8 mouse cellular contexts compared by ENCODE assay signal in the genomic region with DNA sequence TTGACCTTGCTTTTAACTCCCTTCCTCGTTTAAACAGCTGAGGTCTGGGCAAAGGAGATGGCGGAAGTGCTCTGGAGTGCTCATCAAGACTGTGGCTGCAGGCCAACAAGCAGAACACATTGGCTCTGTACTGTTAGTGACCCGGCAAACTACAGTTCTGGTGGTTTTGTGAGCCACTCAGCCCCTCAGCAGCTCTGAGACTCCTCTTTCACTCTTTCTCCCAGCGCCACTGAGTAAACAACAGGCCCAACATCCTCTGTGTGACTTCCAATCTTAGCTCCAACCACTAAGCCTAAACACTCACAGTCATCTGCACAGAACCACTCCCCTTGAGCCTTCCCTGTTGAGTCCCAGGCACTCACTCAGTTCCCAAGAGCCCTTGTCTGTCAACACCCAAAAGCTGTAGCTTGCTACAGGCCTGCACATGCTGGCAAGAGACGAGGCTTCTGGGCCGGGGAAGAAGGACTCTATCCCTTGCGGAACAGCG. TPM values are rescaled to one million over a fixed set of nuclear protein-coding genes. Genes with fewer than 3 reads are reported as not detected.
DNase-seq lines count a peak whose midpoint lies in the region; ATAC-seq and TF ChIP-seq lines count a peak whose summit lies in the region.

No protein-coding gene starts in this region.

- H3K27ac ChIP-seq in embryonic facial prominence, embryonic 10.5 days (replicated peaks): peak overlapping the region; percentile 51; the same call in 1 of the 2 replicates
- H3K27ac ChIP-seq in heart, embryonic 16.5 days (ENCODE audit: low read length): peak overlapping the region; percentile 81
- peak overlapping the region; percentile 36; the same call in 1 of the 2 replicates for H3K27ac ChIP-seq in kidney, postnatal 0 days
- H3K27ac ChIP-seq in neural tube, embryonic 15.5 days (replicated peaks): peak overlapping the region; percentile 54; the same call in 1 of the 2 replicates

- DNase-seq in left cerebral cortex, postnatal 4 days: peak; percentile 28
- no peak for DNase-seq in left cerebral cortex, adult 11 months (ENCODE audit: low spot score)
- DNase-seq in embryonic facial prominence, embryonic 10.5 days (ENCODE audit: low spot score): no peak
- DNase-seq in kidney, postnatal 0 days (ENCODE audit: low spot score): peak; percentile 76
- DNase-seq in cerebellum, adult 8-10 months: no peak
- DNase-seq in cerebellum, adult 18-20 months: no peak

- TF ChIP-seq CTCF in kidney, postnatal 0 days (IDR thresholded peaks at IDR 0.05; ENCODE audit: low read depth): no peak

- no peaks in the 10 kb centered on the region for H3K36me3 ChIP-seq in embryonic facial prominence, embryonic 10.5 days (replicated peaks)
- H3K36me3 ChIP-seq in heart, embryonic 16.5 days (ENCODE audit: control insufficient read depth, insufficient read depth): no peaks in the 10 kb centered on the region
- no peaks in the 10 kb centered on the region for H3K36me3 ChIP-seq in kidney, postnatal 0 days (ENCODE audit: insufficient read depth, low read length)
- no peaks in the 10 kb centered on the region for H3K36me3 ChIP-seq in neural tube, embryonic 15.5 days

- no peak overlapping the region for H3K4me3 ChIP-seq in embryonic facial prominence, embryonic 10.5 days
- H3K4me3 ChIP-seq in heart, embryonic 16.5 days (ENCODE audit: low read length): no peak overlapping the region
- no peak overlapping the region for H3K4me3 ChIP-seq in kidney, postnatal 0 days (replicated peaks; ENCODE audit: low read depth, low read length)
- H3K4me3 ChIP-seq in neural tube, embryonic 15.5 days (replicated peaks): no peak overlapping the region

- no peaks in the 10 kb centered on the region for H3K9me3 ChIP-seq in embryonic facial prominence, embryonic 10.5 days
- no peaks in the 10 kb centered on the region for H3K9me3 ChIP-seq in heart, embryonic 16.5 days (replicated peaks; ENCODE audit: control insufficient read depth, low read length)
- no peaks in the 10 kb centered on the region for H3K9me3 ChIP-seq in kidney, postnatal 0 days (replicated peaks; ENCODE audit: low read length)
- no peaks in the 10 kb centered on the region for H3K9me3 ChIP-seq in neural tube, embryonic 15.5 days (replicated peaks)

- H3K4me1 ChIP-seq in embryonic facial prominence, embryonic 10.5 days: peaks cover 10% of the 10 kb centered on the region
- peaks cover 13% of the 10 kb centered on the region for H3K4me1 ChIP-seq in heart, embryonic 16.5 days (ENCODE audit: control insufficient read depth, insufficient read depth, low read length)
- peaks cover 8% of the 10 kb centered on the region; the same call in 1 of the 2 replicates for H3K4me1 ChIP-seq in kidney, postnatal 0 days (replicated peaks; ENCODE audit: insufficient read depth, low read length)
- H3K4me1 ChIP-seq in neural tube, embryonic 15.5 days: 0 out of 2 replicates have a peak, but pooled peaks cover 8% of the 10 kb centered on the region

- no peaks in the 10 kb centered on the region for H3K27me3 ChIP-seq in embryonic facial prominence, embryonic 10.5 days (replicated peaks; ENCODE audit: low read depth, poor library complexity, severe bottlenecking)
- H3K27me3 ChIP-seq in heart, embryonic 16.5 days (ENCODE audit: control insufficient read depth, insufficient read depth, low read length): no peaks in the 10 kb centered on the region
- H3K27me3 ChIP-seq in kidney, postnatal 0 days (ENCODE audit: insufficient read depth, low read length): no peaks in the 10 kb centered on the region
- H3K27me3 ChIP-seq in neural tube, embryonic 15.5 days (replicated peaks): no peaks in the 10 kb centered on the region

- WGBS in embryonic facial prominence, embryonic 10.5 days: 69% methylated on average over 8 of the region's 8 CpGs
- WGBS in heart, embryonic 16.5 days: 18% methylated on average over 8 of the region's 8 CpGs
- WGBS in kidney, postnatal 0 days: 45% methylated on average over 8 of the region's 8 CpGs
- 67% methylated on average over 8 of the region's 8 CpGs for WGBS in neural tube, embryonic 15.5 days

- no peak overlapping the region for H3K9ac ChIP-seq in heart, embryonic 16.5 days (ENCODE audit: low read length)
- no peak overlapping the region for H3K9ac ChIP-seq in kidney, postnatal 0 days (ENCODE audit: low read depth, low read length)
- no peak overlapping the region for H3K9ac ChIP-seq in neural tube, embryonic 15.5 days (replicated peaks)

- peak overlapping the region; percentile 24; the same call in 1 of the 2 replicates for H3K4me2 ChIP-seq in heart, embryonic 16.5 days (ENCODE audit: low read depth, low read length)
- no peak overlapping the region for H3K4me2 ChIP-seq in kidney, postnatal 0 days (ENCODE audit: low read length)
- H3K4me2 ChIP-seq in neural tube, embryonic 15.5 days: no peak overlapping the region

- intact Hi-C loops in left cerebral cortex, postnatal 4 days (cut with DNase I): no loop called here

- ATAC-seq in heart, embryonic 16.5 days (replicated peaks; ENCODE audit: extremely low read depth, insufficient read depth, low FRiP score): peak; percentile 87
- no peak for ATAC-seq in kidney, postnatal 0 days (replicated peaks; ENCODE audit: low FRiP score, low read depth)
- ATAC-seq in neural tube, embryonic 15.5 days (ENCODE audit: low FRiP score): no peak

RNA-seq across cellular contexts. Expression of gene Ptpn13, which starts 37.4 kb away (rescaled TPM):
- total RNA-seq in left cerebral cortex, postnatal 4 days (2021): 1 to 10 TPM; 8.8 to 8.9 TPM
- 15.6 and 18.8 TPM in 2 replicates for polyA plus RNA-seq in embryonic facial prominence, embryonic 10.5 days (2016; fragmentation: Nextera tagmentation; extraction: Ambion mirVana)
- 7.8 and 8.3 TPM in 2 replicates for polyA plus RNA-seq in heart, embryonic 16.5 days (2015; fragmentation: Nextera tagmentation; extraction: Ambion mirVana)
- 20.4 and 20.8 TPM in 2 replicates for polyA plus RNA-seq in kidney, postnatal 0 days (2015; fragmentation: Nextera tagmentation; extraction: Ambion mirVana)
- 3.5 and 5.9 TPM in 2 replicates for polyA plus RNA-seq in neural tube, embryonic 15.5 days (2015; fragmentation: Nextera tagmentation; extraction: Ambion mirVana)

Comparison
In these comparisons a context has a peak if more than half of its experiments do, and no peak if none do; other contexts are left out.
1. DNase-seq: peak in left cerebral cortex, postnatal 4 days (single experiment) and kidney, postnatal 0 days (single experiment); none in left cerebral cortex, adult 11 months (single experiment), embryonic facial prominence, embryonic 10.5 days (single experiment), cerebellum, adult 8-10 months (single experiment) and cerebellum, adult 18-20 months (0 of 2).
2. Peak in every context shown above with its lines, with median percentiles within 50 percentile points of each other: H3K27ac ChIP-seq.